Mouse (Mus musculus): ENCODE measurements around the gene Htra3. TPM values are rescaled to one million over a fixed set of nuclear protein-coding genes. Genes with fewer than 3 reads are reported as not detected.

The Htra3 gene
- polyA plus RNA-seq, 2 experiments, result 0.46 to 0.99 TPM

- DNase-seq (ENCODE audit: low read depth in 3 of 3, low spot score in 3 of 3) (peak in 1 of 3 experiments; percentile 32), ATAC-seq (ENCODE audit: insufficient read depth) (no peak)
- Histone ChIP-seq H3K9me3 (ENCODE audit: control insufficient read depth, low read length) (no peaks in the 10 kb centered on the region), H3K27ac (no peak overlapping the region), H3K4me3 (ENCODE audit: insufficient read depth in 1 of 2, low read depth in 2 of 2, low read length in 2 of 2) (no peak overlapping the region), H3K9ac (replicated peaks) (no peak overlapping the region), H3K4me1 (replicated peaks; ENCODE audit: control insufficient read depth in 2 of 2, insufficient read depth in 2 of 2, low read length in 1 of 2) (peaks cover 0 to 5% of the 10 kb centered on the region in 2 experiments; a peak in 1 of 4 replicates), H3K36me3 (replicated peaks; ENCODE audit: control insufficient read depth, insufficient read depth, low read depth) (no peaks in the 10 kb centered on the region), H3K4me2 (ENCODE audit: low read depth) (no peak overlapping the region), H3K27me3 (ENCODE audit: control insufficient read depth, insufficient read depth, low read length) (peaks cover 4% of the 10 kb centered on the region)
- TF ChIP-seq CTCF (IDR thresholded peaks at IDR 0.05; ENCODE audit: low read depth) (no peak), EP300 (IDR thresholded peaks at IDR 0.05; ENCODE audit: low read depth) (no peak)
- 27% methylated on average over 7 of the region's 7 CpGs for WGBS (ENCODE audit: insufficient replicate concordance)
Measured at GRCm38 (mm10) chr5:35673086-35673485, 6.5 kb downstream of the Htra3 start.

- ATAC-seq (ENCODE audit: insufficient read depth) (no peak), DNase-seq (ENCODE audit: low read depth in 3 of 3, low spot score in 3 of 3) (no peak)
- Histone ChIP-seq H3K9me3 (ENCODE audit: control insufficient read depth, low read length) (no peaks in the 10 kb centered on the region), H3K4me2 (ENCODE audit: low read depth) (no peak overlapping the region), H3K27ac (no peak overlapping the region), H3K4me3 (ENCODE audit: insufficient read depth in 1 of 2, low read depth in 2 of 2, low read length in 2 of 2) (no peak overlapping the region), H3K9ac (replicated peaks) (no peak overlapping the region), H3K36me3 (replicated peaks; ENCODE audit: control insufficient read depth, insufficient read depth, low read depth) (no peaks in the 10 kb centered on the region), H3K4me1 (replicated peaks; ENCODE audit: control insufficient read depth in 2 of 2, insufficient read depth in 2 of 2, low read length in 1 of 2) (peaks cover 0 to 5% of the 10 kb centered on the region in 2 experiments; a peak in 1 of 4 replicates), H3K27me3 (ENCODE audit: control insufficient read depth, insufficient read depth, low read length) (no peaks in the 10 kb centered on the region)
- TF ChIP-seq CTCF (IDR thresholded peaks at IDR 0.05; ENCODE audit: low read depth) (no peak), EP300 (IDR thresholded peaks at IDR 0.05; ENCODE audit: low read depth) (no peak)
- 43% methylated on average over 1 of the region's 1 CpGs for WGBS (ENCODE audit: insufficient replicate concordance)
Measured at GRCm38 (mm10) chr5:35672581-35672980, 7.0 kb downstream of the Htra3 start.

- 59% methylated on average over 9 of the region's 9 CpGs for WGBS (ENCODE audit: insufficient replicate concordance)
- ATAC-seq (ENCODE audit: insufficient read depth) (no peak), DNase-seq (ENCODE audit: low read depth in 3 of 3, low spot score in 3 of 3) (no peak)
- peaks cover 0 to 5% of the 10 kb centered on the region in 2 experiments; a peak in 1 of 4 replicates for H3K4me1 ChIP-seq (replicated peaks; ENCODE audit: control insufficient read depth in 2 of 2, insufficient read depth in 2 of 2, low read length in 1 of 2)
- no peaks in the 10 kb centered on the region for H3K36me3 ChIP-seq (replicated peaks; ENCODE audit: control insufficient read depth, insufficient read depth, low read depth)
- no peaks in the 10 kb centered on the region for H3K27me3 ChIP-seq (ENCODE audit: control insufficient read depth, insufficient read depth, low read length)
- no peak overlapping the region for H3K27ac ChIP-seq
- H3K9ac ChIP-seq (replicated peaks), result no peak overlapping the region
- TF ChIP-seq CTCF (IDR thresholded peaks at IDR 0.05; ENCODE audit: low read depth) (no peak), EP300 (IDR thresholded peaks at IDR 0.05; ENCODE audit: low read depth) (no peak)
- no peaks in the 10 kb centered on the region for H3K9me3 ChIP-seq (ENCODE audit: control insufficient read depth, low read length)
- H3K4me2 ChIP-seq (ENCODE audit: low read depth), result no peak overlapping the region
- H3K4me3 ChIP-seq (ENCODE audit: insufficient read depth in 1 of 2, low read depth in 2 of 2, low read length in 2 of 2), result no peak overlapping the region
Measured at GRCm38 (mm10) chr5:35671474-35671891, 8.1 kb downstream of the Htra3 start.

GRCm38 (mm10) chr5:35670412-35670801 is 9.2 kb downstream of the Htra3 start:
- Histone ChIP-seq H3K4me2 (ENCODE audit: low read depth) (no peak overlapping the region), H3K4me3 (ENCODE audit: insufficient read depth in 1 of 2, low read depth in 2 of 2, low read length in 2 of 2) (no peak overlapping the region), H3K4me1 (replicated peaks; ENCODE audit: control insufficient read depth in 2 of 2, insufficient read depth in 2 of 2, low read length in 1 of 2) (peaks cover 0 to 5% of the 10 kb centered on the region in 2 experiments; a peak in 1 of 4 replicates), H3K27ac (no peak overlapping the region), H3K9ac (replicated peaks) (no peak overlapping the region), H3K36me3 (replicated peaks; ENCODE audit: control insufficient read depth, insufficient read depth, low read depth) (no peaks in the 10 kb centered on the region), H3K27me3 (ENCODE audit: control insufficient read depth, insufficient read depth, low read length) (no peaks in the 10 kb centered on the region), H3K9me3 (ENCODE audit: control insufficient read depth, low read length) (no peaks in the 10 kb centered on the region)
- 21% methylated on average over 6 of the region's 6 CpGs for WGBS (ENCODE audit: insufficient replicate concordance)
- peak in 2 of 3 experiments; percentile 2 to 13 for DNase-seq (ENCODE audit: low read depth in 3 of 3, low spot score in 3 of 3)
- ATAC-seq (ENCODE audit: insufficient read depth), result no peak
- no peak for TF ChIP-seq EP300 (IDR thresholded peaks at IDR 0.05; ENCODE audit: low read depth)
- no peak for TF ChIP-seq CTCF (IDR thresholded peaks at IDR 0.05; ENCODE audit: low read depth)

GRCm38 (mm10) chr5:35669747-35670411 is 9.7 kb downstream of the Htra3 start:
- Histone ChIP-seq H3K27me3 (ENCODE audit: control insufficient read depth, insufficient read depth, low read length) (no peaks in the 10 kb centered on the region), H3K27ac (no peak overlapping the region), H3K4me2 (ENCODE audit: low read depth) (no peak overlapping the region), H3K9me3 (ENCODE audit: control insufficient read depth, low read length) (no peaks in the 10 kb centered on the region), H3K4me1 (replicated peaks; ENCODE audit: control insufficient read depth in 2 of 2, insufficient read depth in 2 of 2, low read length in 1 of 2) (peaks cover 0 to 5% of the 10 kb centered on the region in 2 experiments; a peak in 1 of 4 replicates), H3K36me3 (replicated peaks; ENCODE audit: control insufficient read depth, insufficient read depth, low read depth) (no peaks in the 10 kb centered on the region), H3K4me3 (ENCODE audit: insufficient read depth in 1 of 2, low read depth in 2 of 2, low read length in 2 of 2) (no peak overlapping the region), H3K9ac (replicated peaks) (no peak overlapping the region)
- TF ChIP-seq EP300 (IDR thresholded peaks at IDR 0.05; ENCODE audit: low read depth) (no peak), CTCF (IDR thresholded peaks at IDR 0.05; ENCODE audit: low read depth) (no peak)
- no peak for DNase-seq (ENCODE audit: low read depth in 3 of 3, low spot score in 3 of 3)
- 29% methylated on average over 11 of the region's 11 CpGs for WGBS (ENCODE audit: insufficient replicate concordance)
- no peak for ATAC-seq (ENCODE audit: insufficient read depth)

Data from liver, embryonic 14.5 days (tissue).